Mouse (Mus musculus) adrenal gland (tissue): ENCODE results near the gene Grn.

Experiments used
- intact Hi-C: fragments of 180-260 bp; cut with DNase I; formaldehyde crosslinking; loops from one replicate; pipeline ENCODE4 v1.15.1; 2025

Gene Grn

GRCm38 (mm10) chr11:102399610-102400072, 30.5 kb upstream of the Grn start:
- intact Hi-C loops = no loop called here

DNA sequence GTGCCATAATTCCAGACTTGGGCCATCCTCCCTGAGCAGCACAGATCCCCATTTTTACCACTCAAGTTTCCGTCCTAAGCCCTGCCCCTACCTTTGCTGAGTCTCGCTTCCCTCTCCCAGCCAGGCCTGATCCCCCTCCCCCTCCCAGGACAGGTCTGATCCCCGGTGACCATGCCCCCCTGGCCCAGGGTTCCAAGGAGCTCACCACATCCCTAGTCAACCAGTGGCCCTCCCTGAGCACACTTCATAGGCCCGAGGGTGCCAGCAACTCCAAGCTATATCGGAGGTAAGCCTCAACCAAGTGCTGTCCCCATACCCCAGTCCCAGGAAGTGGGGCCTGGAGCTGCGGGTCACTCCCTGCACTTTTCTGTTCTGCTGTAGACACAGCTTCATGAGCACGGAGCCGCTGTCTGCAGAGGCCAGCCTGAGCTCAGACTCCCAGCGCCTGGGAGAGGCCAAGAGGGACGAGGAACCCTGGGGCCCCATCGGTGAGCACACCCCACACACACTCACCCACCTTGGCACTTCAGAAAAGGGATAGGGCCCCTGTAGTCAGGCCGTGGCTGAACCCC, 29.5 kb upstream of the Grn start:
- intact Hi-C loops = no loop called here

DNA sequence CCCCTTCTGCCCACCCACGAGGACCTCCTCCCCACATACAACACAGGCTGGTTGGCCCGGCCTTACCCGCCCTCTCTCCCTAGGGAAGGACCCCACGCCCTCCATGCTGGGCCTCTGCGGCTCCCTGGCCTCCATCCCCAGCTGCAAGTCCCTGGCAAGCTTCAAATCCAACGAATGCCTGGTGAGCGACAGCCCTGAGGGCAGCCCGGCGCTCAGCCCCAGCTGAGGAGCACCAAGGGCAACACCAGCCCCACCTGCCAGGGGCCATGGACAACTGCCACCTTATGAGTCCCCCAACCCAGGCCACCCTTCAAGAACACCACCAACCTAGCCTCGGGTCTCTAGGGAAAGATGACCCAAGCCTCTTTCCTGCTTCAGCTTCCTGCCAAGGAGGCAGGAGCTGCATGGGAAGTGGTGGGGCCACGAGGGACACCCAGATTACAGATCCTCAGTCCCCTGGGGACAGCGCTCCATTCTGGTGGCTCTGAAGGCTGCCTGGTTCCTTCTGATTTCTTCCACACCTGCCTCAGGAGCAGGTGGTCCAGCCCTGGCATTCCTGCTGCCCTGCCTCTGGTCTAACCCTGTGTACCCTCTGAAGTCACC, 28.1 kb upstream of the Grn start:
- intact Hi-C loops = no loop called here

DNA sequence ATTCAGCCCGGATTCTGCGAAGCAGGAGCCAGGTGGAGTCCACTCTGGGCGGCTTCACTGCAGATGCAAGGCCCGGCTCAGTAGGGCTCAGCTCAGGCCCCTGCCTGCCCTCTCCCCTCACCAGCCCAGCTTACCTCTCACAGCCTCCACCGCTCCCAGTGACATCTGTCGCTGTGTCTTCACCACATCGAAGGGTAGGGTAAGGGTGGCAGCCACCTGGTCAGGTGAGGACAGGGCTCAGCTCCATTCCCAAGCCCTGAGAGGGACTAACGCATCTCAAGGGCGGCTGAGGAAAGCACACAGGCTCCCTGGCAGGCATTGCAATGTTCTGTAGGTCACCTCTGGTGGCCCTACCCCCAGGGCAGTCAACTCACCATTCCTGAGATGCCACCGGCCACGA, 26.5 kb upstream of the Grn start:
- intact Hi-C loops = no loop called here

GRCm38 (mm10) chr11:102404161-102405010, 25.7 kb upstream of the Grn start:
- intact Hi-C loops = no loop called here

DNA sequence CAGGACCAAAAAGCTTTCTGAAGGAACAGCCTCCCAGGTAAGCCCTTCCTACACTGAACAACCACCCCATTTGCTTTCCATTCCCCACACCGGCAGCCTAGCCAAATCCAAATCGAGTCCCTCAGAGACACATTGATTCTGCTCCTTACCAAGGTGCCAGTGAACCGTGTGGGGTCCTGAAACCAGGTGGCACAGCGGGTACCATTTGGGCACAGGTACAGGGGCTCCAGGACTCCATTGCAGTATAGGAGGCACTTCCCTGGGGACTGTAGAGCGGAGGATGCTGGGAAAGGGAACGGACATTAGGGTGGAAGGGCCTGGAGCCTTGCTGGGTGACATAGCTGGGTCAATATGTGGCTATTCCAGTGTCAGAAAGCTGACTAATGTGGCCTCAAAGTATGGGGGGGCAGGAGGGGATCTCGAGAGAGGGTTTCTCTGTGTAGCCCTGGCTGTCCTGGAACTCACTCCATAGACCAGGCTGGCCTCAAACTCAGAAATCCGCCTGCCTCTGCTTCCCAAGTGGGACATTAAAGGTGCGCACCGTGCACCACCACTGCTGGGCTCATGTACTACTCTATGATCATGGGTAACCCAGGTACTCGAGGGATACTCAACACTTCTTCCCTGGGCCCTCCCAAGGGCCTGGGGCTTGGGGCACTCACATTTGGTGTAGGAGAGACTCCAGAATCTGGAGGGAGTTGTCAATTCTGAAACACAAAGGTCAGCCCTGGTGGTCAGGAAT, 24.4 kb upstream of the Grn start:
- intact Hi-C loops = no loop called here

DNA sequence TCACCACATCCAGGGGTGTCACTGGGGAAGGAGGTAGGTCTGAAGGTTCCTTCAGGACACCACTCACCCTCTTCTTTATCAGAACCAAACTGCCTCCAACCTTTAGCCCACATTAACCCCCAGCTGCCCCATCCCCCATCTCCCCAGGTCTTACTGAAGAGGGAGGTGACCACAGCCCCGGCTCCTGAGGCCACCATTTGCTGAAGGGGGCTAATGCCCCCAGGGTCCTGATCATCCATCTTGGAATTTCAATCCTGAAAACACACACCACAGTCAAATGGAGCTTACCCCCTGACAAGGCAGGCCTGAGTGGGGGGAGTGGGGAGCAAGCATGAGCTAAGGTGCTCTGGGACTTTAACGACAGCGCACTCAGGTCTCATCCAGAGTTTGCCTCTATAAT, 23.7 kb upstream of the Grn start:
- intact Hi-C loops = no loop called here

- intact Hi-C loops = no loop called here
These were observed 22.9 kb upstream of the Grn start for GRCm38 (mm10) chr11:102406900-102407833.

DNA sequence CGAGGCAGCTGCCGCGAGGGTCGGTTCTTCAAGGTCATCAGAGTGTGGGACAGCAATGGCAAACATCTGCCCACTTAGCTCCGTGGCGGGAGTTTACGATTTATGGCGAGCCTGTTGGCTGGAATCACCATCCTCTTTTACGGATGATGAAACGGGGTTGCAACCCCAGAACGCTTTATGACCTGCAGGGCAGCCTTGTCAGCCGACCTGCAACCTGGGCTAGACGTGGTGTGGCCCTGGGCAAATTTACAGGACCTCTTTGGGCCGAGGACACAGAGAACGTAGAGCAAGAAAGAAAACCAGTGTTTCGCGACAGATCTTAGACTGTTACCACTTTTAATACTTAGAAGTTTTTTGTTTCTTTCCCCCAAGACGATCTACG, 22.3 kb upstream of the Grn start, which contains the start of gene Slc25a39:
Gene Slc25a39 (minus strand): TSS at position 113 of the 382 bp plus-strand sequence.
- intact Hi-C loops = no loop called here

DNA sequence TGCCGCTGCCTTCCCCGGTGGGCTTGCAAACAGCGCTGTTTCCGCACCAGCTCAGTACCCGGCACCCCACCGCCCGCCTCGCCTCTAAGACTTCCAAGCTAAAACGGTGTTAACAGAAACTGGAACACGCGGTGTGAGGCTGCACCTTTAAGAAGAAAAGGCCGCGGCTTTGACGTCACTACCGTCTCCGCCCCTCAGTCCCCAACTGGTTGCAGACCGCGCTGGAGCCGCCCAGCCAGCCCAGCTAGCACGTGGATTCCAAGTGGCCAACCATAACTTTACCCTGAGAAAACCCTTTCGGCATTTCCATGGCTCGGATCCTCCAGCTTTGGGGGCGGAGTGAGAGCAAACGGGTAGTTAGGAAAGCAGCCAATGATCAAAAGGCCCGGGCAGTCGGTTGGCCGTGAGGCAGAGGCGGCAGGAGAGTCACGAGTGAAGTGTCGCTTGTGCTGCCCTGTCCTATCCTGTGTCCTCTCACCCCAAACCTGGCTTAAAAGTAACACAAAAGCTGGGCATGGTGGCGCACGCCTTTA, 21.7 kb upstream of the Grn start:
- intact Hi-C loops = no loop called here

- intact Hi-C loops = no loop called here
These were observed 21.0 kb upstream of the Grn start for GRCm38 (mm10) chr11:102408888-102409794.

DNA sequence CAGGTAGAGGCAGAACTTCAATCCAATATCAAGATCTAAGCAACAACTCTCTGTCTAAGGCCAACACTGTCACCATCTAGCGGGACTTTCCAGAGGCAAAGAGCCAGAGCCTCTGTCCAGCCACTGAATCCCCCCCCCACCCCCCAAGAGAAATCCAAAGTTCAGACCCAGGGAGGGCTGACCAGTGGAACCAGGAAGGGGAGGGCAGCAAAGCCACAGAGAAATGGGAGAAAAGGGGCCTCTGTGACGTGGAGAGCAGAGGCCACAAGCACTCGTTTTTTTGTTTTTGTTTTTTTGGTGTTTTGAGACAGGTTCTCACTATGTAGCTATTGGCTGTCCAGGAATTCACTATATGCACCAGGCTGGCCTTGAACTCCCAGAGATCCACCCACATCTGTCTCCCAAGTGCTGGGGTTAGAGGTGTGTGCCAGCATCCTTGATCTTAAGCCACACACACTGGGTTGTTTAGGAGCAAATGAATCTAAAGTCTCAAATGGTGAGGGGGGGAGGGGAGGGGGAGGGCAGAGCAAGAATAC, 20.3 kb upstream of the Grn start:
- intact Hi-C loops = loop anchor here (2.0 kb wide), 1 partner anchor 101 kb away; no protein-coding TSS in a partner anchor

- intact Hi-C loops = loop anchor here (2.0 kb wide), 1 partner anchor 102 kb away; no protein-coding TSS in a partner anchor
These were observed 19.8 kb upstream of the Grn start for GRCm38 (mm10) chr11:102410345-102410744.

GRCm38 (mm10) chr11:102411061-102411460, 19.1 kb upstream of the Grn start:
- intact Hi-C loops = loop anchor here (2.0 kb wide), 1 partner anchor 102 kb away; no protein-coding TSS in a partner anchor

DNA sequence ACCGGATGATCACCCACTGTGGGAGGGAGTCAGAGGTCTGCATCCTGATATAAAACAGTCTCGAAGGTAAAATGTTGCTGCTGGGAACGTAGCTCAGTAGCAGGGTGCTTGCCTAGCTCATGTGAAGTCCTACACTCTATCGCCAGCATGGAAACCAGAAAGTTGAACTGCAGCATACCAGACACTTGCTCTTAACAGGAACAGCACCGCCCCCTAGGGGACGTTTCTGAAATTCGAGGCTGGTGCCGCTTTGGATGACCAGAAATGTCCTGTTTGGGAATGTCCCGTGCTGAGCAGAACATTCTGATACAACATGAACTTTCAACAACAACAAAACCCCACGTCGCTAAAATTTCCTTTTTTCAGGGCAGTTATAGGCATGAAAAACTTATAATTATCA, 18.4 kb upstream of the Grn start:
- intact Hi-C loops = loop anchor here (2.0 kb wide), 1 partner anchor 103 kb away; no protein-coding TSS in a partner anchor

- intact Hi-C loops = no loop called here
These were observed 17.1 kb upstream of the Grn start for GRCm38 (mm10) chr11:102413059-102413458.

GRCm38 (mm10) chr11:102415034-102415802, 14.9 kb upstream of the Grn start:
- intact Hi-C loops = no loop called here

DNA sequence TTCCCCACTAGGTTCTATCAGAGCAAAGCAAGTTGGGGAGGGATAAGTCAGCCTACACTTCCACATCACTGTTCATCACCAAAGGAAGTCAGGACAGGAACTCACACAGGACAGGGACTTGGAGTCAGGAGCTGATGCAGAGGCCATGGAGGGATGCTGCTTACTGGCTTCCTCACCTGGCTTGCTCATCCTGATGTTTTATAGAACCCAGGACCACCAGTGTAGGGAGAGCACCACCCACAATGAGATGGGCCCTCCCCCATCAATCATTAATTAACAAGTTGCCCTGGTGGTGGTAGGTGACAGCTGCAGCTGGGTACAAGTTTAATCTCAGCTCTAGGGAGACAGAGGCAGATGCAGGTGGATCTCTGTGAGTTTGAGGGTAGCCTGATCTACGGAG, 13.0 kb upstream of the Grn start:
- intact Hi-C loops = no loop called here
